Mouse (Mus musculus): ENCODE measurements around the gene Tmem260. TPM values are rescaled to one million over a fixed set of nuclear protein-coding genes. Genes with fewer than 3 reads are reported as not detected.

The Tmem260 gene
- polyA plus RNA-seq, 1 experiment from 2014 or later, result 23.3 TPM

DNA sequence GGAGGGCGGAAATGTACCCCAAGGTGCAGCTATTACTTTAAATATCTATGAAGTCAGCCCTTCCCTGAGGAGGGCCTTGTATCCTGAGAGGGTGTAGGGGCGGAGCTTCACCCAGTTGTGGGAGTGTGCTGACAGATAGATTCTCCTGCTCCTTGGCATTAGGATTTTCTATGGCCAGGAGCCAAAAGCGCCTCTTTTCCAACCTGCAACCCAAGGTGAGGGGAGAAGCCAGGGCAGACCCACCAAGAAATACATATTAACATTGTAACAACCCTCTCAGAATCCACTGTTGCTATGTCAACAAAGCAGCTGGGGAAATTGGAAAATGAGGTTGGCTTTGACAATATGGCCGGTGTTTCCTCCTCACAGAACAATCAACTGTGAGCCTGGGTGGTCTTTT, 107.3 kb downstream of the Tmem260 start:
- Histone ChIP-seq H3K27me3 (ENCODE audit: control insufficient read depth, insufficient read depth, low read length) (no peaks in the 10 kb centered on the region), H3K9me3 (ENCODE audit: control insufficient read depth, low read length) (no peaks in the 10 kb centered on the region), H3K9ac (ENCODE audit: low read depth, low read length) (no peak overlapping the region), H3K4me1 (replicated peaks; ENCODE audit: control insufficient read depth, insufficient read depth, low read length) (no peaks in the 10 kb centered on the region), H3K36me3 (ENCODE audit: control insufficient read depth, insufficient read depth, low read length) (no peaks in the 10 kb centered on the region), H3K4me2 (replicated peaks; ENCODE audit: low read depth, low read length) (no peak overlapping the region), H3K27ac (ENCODE audit: low read depth, low read length) (no peak overlapping the region), H3K4me3 (ENCODE audit: low read depth, low read length) (no peak overlapping the region)
- ATAC-seq (ENCODE audit: low FRiP score), result no peak
- DNase-seq (ENCODE audit: low spot score), result no peak
- WGBS, result 81% methylated on average over 4 of the region's 4 CpGs

DNA sequence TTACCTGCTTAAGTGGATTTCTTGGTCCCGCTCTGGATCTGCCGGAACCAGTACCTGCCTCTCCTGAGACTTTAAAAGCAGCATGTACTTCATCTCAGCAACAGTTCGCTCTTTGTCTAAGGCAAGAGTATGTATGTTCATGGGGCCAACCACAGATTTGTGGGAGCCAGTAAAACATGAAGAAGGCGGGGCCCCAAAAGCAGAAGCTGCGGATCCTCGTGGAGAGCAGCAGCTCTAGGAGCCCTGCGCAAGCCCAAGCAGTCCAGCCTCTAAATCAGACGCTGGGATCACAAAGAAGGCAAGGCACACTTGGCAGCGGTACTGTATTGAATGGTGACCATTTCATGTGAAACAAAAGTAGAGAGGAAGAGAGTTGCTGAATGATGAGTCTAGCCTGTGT, 107.8 kb downstream of the Tmem260 start:
- DNase-seq (ENCODE audit: low spot score), result no peak
- Histone ChIP-seq H3K9me3 (ENCODE audit: control insufficient read depth, low read length) (no peaks in the 10 kb centered on the region), H3K36me3 (ENCODE audit: control insufficient read depth, insufficient read depth, low read length) (no peaks in the 10 kb centered on the region), H3K27me3 (ENCODE audit: control insufficient read depth, insufficient read depth, low read length) (no peaks in the 10 kb centered on the region), H3K4me1 (replicated peaks; ENCODE audit: control insufficient read depth, insufficient read depth, low read length) (no peaks in the 10 kb centered on the region), H3K4me3 (ENCODE audit: low read depth, low read length) (no peak overlapping the region), H3K9ac (ENCODE audit: low read depth, low read length) (no peak overlapping the region), H3K4me2 (replicated peaks; ENCODE audit: low read depth, low read length) (no peak overlapping the region), H3K27ac (ENCODE audit: low read depth, low read length) (no peak overlapping the region)
- WGBS, result 91% methylated on average over 9 of the region's 9 CpGs
- no peak for ATAC-seq (ENCODE audit: low FRiP score)

DNA sequence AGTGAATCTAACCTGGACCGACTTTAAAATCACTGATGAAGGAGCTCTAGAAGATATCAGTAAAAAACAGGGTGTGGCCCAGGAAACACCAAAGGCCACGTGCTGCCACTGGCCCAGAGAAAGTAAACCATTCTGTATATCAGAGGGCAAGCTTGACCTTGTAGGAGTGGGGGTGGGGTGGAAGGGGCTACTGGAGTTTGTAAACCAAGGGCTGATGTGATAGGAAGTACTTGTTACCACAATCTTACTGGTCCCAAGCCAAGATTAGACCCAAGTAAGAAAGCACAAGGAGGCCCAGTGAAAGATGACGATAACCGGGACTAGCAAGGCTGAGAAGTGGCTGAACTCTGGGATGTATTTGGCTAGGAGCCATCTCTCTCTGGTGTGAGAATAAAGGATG, 113.1 kb downstream of the Tmem260 start:
- Histone ChIP-seq H3K9ac (ENCODE audit: low read depth, low read length) (no peak overlapping the region), H3K9me3 (ENCODE audit: control insufficient read depth, low read length) (no peaks in the 10 kb centered on the region), H3K27ac (ENCODE audit: low read depth, low read length) (no peak overlapping the region), H3K36me3 (ENCODE audit: control insufficient read depth, insufficient read depth, low read length) (no peaks in the 10 kb centered on the region), H3K27me3 (ENCODE audit: control insufficient read depth, insufficient read depth, low read length) (no peaks in the 10 kb centered on the region), H3K4me3 (ENCODE audit: low read depth, low read length) (no peak overlapping the region), H3K4me2 (replicated peaks; ENCODE audit: low read depth, low read length) (no peak overlapping the region), H3K4me1 (replicated peaks; ENCODE audit: control insufficient read depth, insufficient read depth, low read length) (no peaks in the 10 kb centered on the region)
- ATAC-seq (ENCODE audit: low FRiP score) (no peak), DNase-seq (ENCODE audit: low spot score) (no peak)
- 89% methylated on average over 4 of the region's 4 CpGs for WGBS

DNA sequence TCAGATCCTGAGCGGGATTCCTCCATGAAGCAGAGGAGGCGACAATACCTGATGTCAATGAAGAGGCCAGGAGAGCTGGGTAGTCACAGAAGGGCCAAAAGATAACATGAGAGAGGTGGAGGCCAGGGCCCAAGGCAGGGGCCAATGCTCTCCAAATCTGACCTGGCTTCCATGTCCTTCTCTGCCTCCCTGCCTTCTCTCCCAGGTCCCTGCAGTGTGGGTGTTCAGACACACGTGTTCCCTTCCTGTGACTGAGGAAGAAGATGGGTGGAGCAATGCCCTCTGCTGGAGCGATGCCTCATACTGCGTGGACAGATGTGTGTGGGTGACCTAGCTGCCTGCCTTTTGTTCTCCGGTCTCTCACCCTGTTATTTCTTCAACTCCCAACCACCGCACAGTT, 113.8 kb downstream of the Tmem260 start:
- Histone ChIP-seq H3K4me2 (replicated peaks; ENCODE audit: low read depth, low read length) (no peak overlapping the region), H3K4me1 (replicated peaks; ENCODE audit: control insufficient read depth, insufficient read depth, low read length) (no peaks in the 10 kb centered on the region), H3K27me3 (ENCODE audit: control insufficient read depth, insufficient read depth, low read length) (no peaks in the 10 kb centered on the region), H3K36me3 (ENCODE audit: control insufficient read depth, insufficient read depth, low read length) (no peaks in the 10 kb centered on the region), H3K9me3 (ENCODE audit: control insufficient read depth, low read length) (no peaks in the 10 kb centered on the region), H3K27ac (ENCODE audit: low read depth, low read length) (no peak overlapping the region), H3K4me3 (ENCODE audit: low read depth, low read length) (no peak overlapping the region), H3K9ac (ENCODE audit: low read depth, low read length) (no peak overlapping the region)
- ATAC-seq (ENCODE audit: low FRiP score) (no peak), DNase-seq (ENCODE audit: low spot score) (no peak)
- 71% methylated on average over 7 of the region's 7 CpGs for WGBS

DNA sequence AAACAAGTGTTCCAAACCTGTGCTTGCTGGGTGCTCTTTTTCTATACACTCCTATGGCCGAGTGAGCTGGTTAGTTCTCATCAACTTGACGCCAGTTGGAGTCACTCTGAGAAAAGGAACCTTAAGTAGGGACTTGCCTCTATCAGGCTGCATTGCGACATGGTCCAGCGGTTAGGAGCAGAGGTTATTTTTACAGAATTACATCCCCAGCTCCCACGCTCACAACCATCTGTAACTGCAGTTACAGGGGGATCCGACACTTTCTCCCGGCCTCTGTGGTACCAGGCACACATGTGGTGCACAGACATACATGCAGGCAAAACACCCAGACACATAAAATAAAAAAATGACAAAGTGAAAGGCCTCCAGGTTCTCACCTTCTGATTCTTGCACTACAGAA, 120.7 kb downstream of the Tmem260 start:
- H3K4me2 ChIP-seq (replicated peaks; ENCODE audit: low read depth, low read length), result no peak overlapping the region
- no peaks in the 10 kb centered on the region for H3K4me1 ChIP-seq (replicated peaks; ENCODE audit: control insufficient read depth, insufficient read depth, low read length)
- no peaks in the 10 kb centered on the region for H3K27me3 ChIP-seq (ENCODE audit: control insufficient read depth, insufficient read depth, low read length)
- no peak overlapping the region for H3K4me3 ChIP-seq (ENCODE audit: low read depth, low read length)
- H3K36me3 ChIP-seq (ENCODE audit: control insufficient read depth, insufficient read depth, low read length), result no peaks in the 10 kb centered on the region
- ATAC-seq (ENCODE audit: low FRiP score) (no peak), DNase-seq (ENCODE audit: low spot score) (no peak)
- no peak overlapping the region for H3K27ac ChIP-seq (ENCODE audit: low read depth, low read length)
- WGBS, result 73% methylated on average over 7 of the region's 7 CpGs
- H3K9ac ChIP-seq (ENCODE audit: low read depth, low read length), result no peak overlapping the region
- H3K9me3 ChIP-seq (ENCODE audit: control insufficient read depth, low read length), result no peaks in the 10 kb centered on the region

Other genes with a start within 250 kb of the Tmem260 start
- 13.9 TPM in 2 replicates for gene Otx2, start 227.7 kb downstream of the Tmem260 start, polyA plus RNA-seq (2014; fragmentation: Nextera tagmentation; extraction: Ambion mirVana)

Data from hindbrain, embryonic 11.5 days (tissue).